Mouse (Mus musculus) cerebellum, adult 9-11 months (tissue): ENCODE measurements at regions not wholly inside any gene's neighbourhood (a gene's known extent, or its start where the extent isn't known, plus 50 kb on each side); places are given as distances from the start of the nearest gene placed in this dataset.

Experiments used
- DNase-seq: peaks from one replicate; pipeline ENCODE4 v3.0.0; 2022

GRCm38 (mm10) chr13:101884752-101885151 lies 116.7 kb upstream of the Pik3r1 start:
- no peak for DNase-seq

DNA sequence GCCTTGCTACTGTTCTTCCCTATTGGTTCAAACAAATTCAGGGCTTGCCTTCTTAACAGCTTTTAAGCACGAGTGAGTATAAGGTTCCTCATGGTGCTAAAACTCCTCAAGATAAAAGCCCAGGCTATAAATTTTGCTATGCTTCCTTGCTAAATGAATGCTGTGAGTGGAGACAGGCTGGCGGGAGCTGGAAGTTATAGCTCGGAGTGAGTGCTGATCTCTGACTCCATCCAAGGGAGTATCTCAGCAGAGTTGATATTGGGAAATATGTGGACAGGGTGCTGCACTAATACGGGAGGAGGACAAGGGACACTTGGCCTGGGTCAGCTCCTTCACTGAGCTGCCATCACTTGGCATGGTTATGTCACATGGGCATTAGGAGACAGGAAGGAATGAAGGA lies 123.5 kb upstream of the Pik3r1 start:
- no peak for DNase-seq

- DNase-seq, result no peak
Observed at GRCm38 (mm10) chr13:101893035-101893600, 125.1 kb upstream of the Pik3r1 start.

GRCm38 (mm10) chr13:101895161-101895560 lies 127.1 kb upstream of the Pik3r1 start:
- no peak for DNase-seq

- DNase-seq, result no peak
Observed at GRCm38 (mm10) chr13:101895686-101896085, 127.7 kb upstream of the Pik3r1 start.

GRCm38 (mm10) chr13:101896946-101897345 lies 128.9 kb upstream of the Pik3r1 start:
- DNase-seq, result no peak

DNA sequence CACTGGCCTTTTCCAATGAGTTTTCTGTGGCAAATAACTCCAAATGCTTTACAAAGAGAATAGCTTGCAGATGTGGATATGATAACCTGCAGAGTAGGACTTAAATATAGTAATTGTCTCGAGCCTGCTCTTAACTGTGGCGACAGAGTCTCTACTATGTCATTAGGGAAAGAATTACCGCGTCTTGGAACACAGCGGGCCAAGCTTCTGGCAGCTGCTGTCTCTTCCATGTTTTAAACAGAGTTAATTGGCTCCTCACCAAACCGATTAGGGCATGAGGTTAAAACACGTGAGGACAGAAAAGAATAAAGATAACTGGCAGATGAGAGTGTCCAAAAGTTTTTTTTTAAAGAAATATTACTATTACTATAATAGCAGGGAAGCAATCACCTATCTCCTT lies 134.2 kb upstream of the Pik3r1 start:
- DNase-seq, result no peak

- no peak for DNase-seq
Observed at GRCm38 (mm10) chr13:101905909-101906676, 138.1 kb upstream of the Pik3r1 start.

GRCm38 (mm10) chr13:101909026-101909425 lies 141.0 kb upstream of the Pik3r1 start:
- no peak for DNase-seq

DNA sequence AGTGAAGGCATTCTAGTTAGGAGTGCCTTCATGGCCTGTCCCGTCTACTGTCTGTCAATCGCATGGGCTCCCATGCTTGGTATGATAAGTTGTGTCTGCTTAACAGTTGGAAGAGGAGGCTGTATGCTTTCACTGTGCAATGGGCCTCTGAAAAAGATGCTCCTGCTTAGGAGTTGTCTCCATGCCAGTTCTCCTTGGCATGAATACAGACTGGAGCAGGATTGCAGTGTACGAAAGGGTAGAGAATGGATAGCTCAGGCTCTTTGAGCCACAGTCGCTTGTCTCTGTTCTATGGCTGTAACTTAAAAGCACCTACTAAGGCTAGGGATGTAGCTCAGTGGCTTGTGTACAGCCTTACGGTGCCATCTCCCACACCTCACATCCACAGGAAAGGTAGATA lies 142.7 kb upstream of the Pik3r1 start:
- DNase-seq, result no peak

GRCm38 (mm10) chr13:101914132-101914531 lies 146.1 kb upstream of the Pik3r1 start:
- no peak for DNase-seq

GRCm38 (mm10) chr13:101914691-101915541 lies 146.9 kb upstream of the Pik3r1 start:
- DNase-seq, result no peak

GRCm38 (mm10) chr13:101915542-101915941 lies 147.5 kb upstream of the Pik3r1 start:
- no peak for DNase-seq

- no peak for DNase-seq
Observed at GRCm38 (mm10) chr13:101915948-101916594, 148.1 kb upstream of the Pik3r1 start.

- DNase-seq, result no peak
Observed at GRCm38 (mm10) chr13:101916876-101917275, 148.9 kb upstream of the Pik3r1 start.

- no peak for DNase-seq
Observed at GRCm38 (mm10) chr13:101918185-101918584, 150.2 kb upstream of the Pik3r1 start.

DNA sequence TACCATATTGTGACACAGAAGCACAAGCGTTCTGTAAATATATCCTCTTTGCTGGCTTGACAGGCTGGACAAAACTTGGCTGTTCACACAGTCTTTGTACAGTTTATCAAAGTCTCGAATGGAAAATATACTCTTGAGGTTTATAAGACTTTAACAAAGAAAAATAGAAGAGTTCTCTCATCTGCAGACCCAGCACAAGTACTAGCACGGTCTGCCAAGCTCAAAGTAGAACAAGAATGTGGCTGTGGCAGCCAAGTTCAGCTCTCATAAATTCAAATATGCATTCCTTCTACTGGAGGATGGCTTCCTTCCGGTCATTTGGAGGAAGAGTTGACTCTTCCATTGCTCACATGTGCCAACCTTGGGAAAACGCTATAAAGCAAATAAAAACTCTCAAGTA lies 151.2 kb upstream of the Pik3r1 start:
- DNase-seq, result no peak

DNA sequence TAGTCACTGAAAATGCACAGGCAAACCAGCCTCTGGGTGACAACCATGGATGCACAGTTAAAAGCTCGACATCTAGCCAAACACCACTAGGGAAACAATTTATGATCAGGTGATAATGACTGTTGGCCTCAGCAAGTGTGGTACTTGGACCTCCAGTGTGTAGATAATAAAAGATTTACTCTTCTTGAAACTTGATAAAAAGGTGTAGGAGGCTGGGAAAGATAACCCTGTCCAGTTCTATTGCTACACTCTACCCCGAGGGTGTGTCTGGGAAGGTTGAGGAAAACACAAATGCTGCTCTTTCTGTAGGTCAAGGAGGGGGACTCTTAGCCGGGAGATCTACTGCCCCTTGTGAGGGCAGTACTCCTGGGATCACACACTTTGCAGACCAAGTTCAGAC lies 152.4 kb upstream of the Pik3r1 start:
- no peak for DNase-seq

- no peak for DNase-seq
Observed at GRCm38 (mm10) chr13:101924637-101925036, 156.6 kb upstream of the Pik3r1 start.

- DNase-seq, result no peak
Observed at GRCm38 (mm10) chr13:101931264-101931663, 163.2 kb upstream of the Pik3r1 start.

- no peak for DNase-seq
Observed at GRCm38 (mm10) chr13:101931882-101932281, 163.9 kb upstream of the Pik3r1 start.

DNA sequence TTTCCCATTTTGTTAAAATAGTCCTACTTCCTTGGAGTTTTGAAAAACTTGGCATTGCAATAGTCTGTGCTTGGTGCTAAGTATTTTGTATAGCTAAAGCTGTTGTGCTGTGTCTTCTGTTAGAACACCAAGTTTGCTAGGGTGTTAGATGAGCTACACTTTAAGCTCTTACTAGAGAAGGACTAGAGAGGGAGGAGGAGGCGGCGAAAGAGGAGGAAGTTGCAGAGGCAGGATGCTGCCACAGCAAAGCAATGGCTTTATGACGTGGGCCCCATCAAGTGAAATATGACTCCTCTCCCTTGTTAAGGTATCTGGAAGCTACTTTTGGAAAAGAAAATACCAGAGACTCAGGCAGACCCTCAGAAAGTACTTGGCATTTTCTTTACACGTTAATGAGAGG lies 167.8 kb upstream of the Pik3r1 start:
- no peak for DNase-seq

DNA sequence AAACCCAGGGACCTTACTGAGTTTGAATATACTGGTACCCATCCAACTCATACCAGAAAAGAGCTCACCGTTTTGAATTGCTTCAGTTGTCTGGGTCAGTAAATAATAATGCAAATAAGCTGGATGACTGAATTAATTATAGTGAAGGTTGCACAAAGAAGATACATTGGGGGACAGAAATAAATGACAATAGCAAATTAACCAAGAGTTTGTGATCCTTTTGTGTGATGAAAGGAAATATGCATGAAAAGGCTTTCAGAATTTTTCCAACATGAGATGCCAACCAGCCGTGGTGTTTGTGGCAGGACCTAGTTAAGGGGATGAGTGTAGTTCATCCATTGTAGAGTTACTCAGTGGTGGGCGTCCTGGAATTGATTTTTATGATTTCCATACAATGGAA lies 186.5 kb upstream of the Pik3r1 start:
- no peak for DNase-seq
